8 mouse cellular contexts compared by ENCODE assay signal in the genomic region with DNA sequence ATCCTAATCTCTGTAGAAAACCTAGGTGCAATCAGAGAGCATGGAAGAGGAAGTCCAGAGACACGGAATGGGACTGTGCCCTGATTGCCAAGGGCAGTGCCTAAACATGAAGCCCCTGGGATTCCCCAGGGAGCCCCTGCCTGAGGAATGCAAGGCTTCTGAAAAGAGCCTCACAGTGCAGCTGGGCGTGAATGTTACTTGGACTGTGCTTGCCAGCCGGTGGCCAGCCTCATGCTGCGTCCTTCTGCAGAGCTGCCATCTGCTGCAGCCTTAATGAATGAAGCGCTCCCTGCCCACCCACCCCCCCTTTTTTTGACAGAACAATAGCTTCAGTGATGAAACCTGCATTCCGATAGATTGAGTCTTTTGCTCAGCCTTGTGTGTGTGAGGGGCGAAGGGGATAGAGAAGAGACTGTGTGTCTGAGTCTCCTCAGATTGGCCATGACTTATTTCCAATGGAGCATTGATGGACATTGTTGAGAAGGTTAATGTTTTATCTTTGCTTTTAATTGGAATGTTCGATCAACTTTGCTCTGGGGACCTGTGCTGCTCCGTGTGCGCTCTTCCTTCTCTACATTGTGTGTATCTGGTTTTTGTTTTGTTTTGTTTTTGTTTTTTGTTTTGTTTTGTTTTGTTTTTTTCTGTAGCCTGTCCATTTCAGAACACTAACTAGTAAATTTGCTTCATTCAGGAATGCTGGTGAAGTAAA. TPM values are rescaled to one million over a fixed set of nuclear protein-coding genes. Genes with fewer than 3 reads are reported as not detected.
DNase-seq lines count a peak whose midpoint lies in the region.

No protein-coding gene starts in this region.

- DNase-seq in left cerebral cortex, postnatal 14 days (ENCODE audit: low spot score in 2 of 2) = peak; percentile 40 to 48
- no peak for DNase-seq in left cerebral cortex, adult 11 months (ENCODE audit: low spot score)
- DNase-seq in embryo, embryonic 11 days = peak; percentile 92
- peak; percentile 24 for DNase-seq in hindlimb bud, embryonic 11.5 days (ENCODE audit: extremely low spot score, low read depth, low spot score)
- DNase-seq in mesoderm, embryonic 11.5 days (ENCODE audit: low read depth, low spot score) = peak; percentile 96
- DNase-seq in ovary, adult 18-20 months (ENCODE audit: low spot score) = no peak
- DNase-seq in lung, postnatal 14 days = no peak
- DNase-seq in adrenal gland, adult 2 months = no peak

- intact Hi-C loops in left cerebral cortex, postnatal 14 days (cut with DNase I) = loop anchor here (2.0 kb wide), 1 partner anchor 52 kb away; a partner anchor contains a TSS

RNA-seq across cellular contexts. Expression of a gene that starts 52.5 kb away (rescaled TPM):
- 10 to 100 TPM; 51.4 to 63.6 TPM for total RNA-seq in left cerebral cortex, postnatal 14 days (2021)
- 1 to 10 TPM in 1 of 2 experiments, under 1 TPM in 1; 0.98 to 1.3 TPM for total RNA-seq in adrenal gland, adult 2 months (2021)
- polyA plus RNA-seq in adrenal gland, adult 2 months (2012; rRNA removed) = 0.46 and 1.0 TPM in 2 replicates

Comparison
In these comparisons a context has a peak if more than half of its experiments do, and no peak if none do; other contexts are left out.
1. DNase-seq: peak in left cerebral cortex, postnatal 14 days (2 of 2), embryo, embryonic 11 days (single experiment), hindlimb bud, embryonic 11.5 days (single experiment) and mesoderm, embryonic 11.5 days (single experiment); none in left cerebral cortex, adult 11 months (single experiment), ovary, adult 18-20 months (single experiment), lung, postnatal 14 days (single experiment) and adrenal gland, adult 2 months (single experiment).
2. RNA of a gene that starts 52.5 kb away (total RNA-seq): 51.4 to 63.6 TPM in left cerebral cortex, postnatal 14 days; 0.98 to 1.3 TPM in adrenal gland, adult 2 months; every median in the first group is over 10 times any median in the second.